Mouse (Mus musculus) spleen, adult 2 months (tissue): ENCODE results near the gene Nit1.

Source experiments
- CTCF ChIP-seq: fragments of 200-500 bp; IDR thresholded peaks from 2 replicates; pipeline ENCODE4 v1.5.1; 2011; ENCODE audit warnings: mild to moderate bottlenecking, inconsistent platforms; ENCODE audit not compliant: insufficient read depth, insufficient read length, insufficient replicate concordance; ENCODE audit errors: extremely low read depth
- POLR2A ChIP-seq: fragments of 200-500 bp; IDR thresholded peaks from 2 replicates; pipeline ENCODE4 v1.6.1; 2011; ENCODE audit warnings: low read depth, low read length, inconsistent platforms

- TF ChIP-seq CTCF (no peak), POLR2A (no peak)
Observed at GRCm38 (mm10) chr1:171372880-171373279, 27.4 kb upstream of the Nit1 start.
